Mouse (Mus musculus) cerebellum, postnatal 14 days (tissue): Measurements from ENCODE around the gene Pigt.

Source experiments
- DNase-seq, 2 experiments: peaks; one replicate each; pipeline ENCODE4 v3.0.0; 2021; ENCODE audit warnings: mixed read lengths in 2 of 2

Pigt gene

DNA sequence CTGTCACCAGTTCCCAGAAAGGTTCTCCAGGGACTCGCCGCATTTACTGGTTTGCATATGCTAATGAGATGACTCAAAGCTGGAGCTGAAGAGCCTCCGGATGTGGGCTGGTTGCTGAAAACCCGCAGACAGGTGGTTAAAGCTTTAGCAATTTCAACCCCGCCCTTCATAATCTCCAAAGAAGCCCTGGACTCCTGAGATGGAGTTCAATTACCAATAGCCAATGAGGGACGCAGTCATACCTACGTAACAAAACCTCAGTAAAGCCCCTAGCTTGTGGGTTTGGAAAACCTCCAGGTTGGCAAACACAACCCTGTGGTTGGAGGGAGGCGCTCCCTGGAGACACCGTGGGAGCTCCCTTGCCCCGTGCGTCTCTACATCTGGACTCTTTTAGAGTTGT, 24.5 kb downstream of the Pigt start:
- no peak for DNase-seq

DNA sequence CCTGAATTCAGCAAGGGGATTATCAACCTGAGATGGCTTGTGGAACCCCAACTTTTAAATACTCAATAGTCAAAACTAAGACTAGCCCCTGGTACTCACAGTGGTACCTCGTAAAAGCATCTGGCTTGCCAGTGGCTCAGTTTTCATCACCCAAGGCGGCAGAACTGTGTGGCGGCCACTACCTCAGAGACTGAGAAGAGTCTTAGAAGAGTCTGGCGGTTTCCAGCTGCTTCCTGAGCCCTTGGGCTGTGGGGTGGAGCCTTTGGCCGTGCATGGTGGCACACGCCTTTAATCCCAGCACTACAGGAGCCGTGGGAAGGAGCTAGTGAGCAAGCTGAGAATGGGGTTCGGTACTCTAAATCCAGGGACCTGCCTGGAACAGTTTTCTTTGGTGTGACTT, 25.0 kb downstream of the Pigt start:
- DNase-seq = no peak

DNA sequence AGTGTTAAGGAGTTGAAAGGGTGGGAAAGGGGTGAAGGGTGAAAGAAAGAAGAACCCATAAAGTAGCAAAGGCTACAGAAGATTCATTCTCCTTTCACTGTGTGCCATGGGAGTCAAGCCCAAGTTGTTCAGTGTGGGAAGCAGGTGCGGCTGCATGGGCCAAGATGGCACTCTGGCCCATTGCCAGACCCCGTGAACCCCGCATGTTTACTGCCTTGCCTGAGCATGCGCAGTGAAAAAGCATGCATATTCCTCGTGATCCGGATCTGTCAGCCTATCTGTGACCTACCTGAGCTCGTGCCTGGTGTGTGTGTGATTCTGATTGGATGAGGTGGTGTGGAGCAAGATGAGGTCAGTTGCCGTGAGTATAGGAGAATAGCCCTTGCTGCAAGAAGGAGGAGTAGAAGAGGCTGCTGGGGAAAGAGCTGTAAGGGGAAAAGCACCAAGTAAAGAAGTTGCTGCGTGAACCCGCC, 26.0 kb downstream of the Pigt start:
- peak; percentile 42 to 63 for DNase-seq

DNA sequence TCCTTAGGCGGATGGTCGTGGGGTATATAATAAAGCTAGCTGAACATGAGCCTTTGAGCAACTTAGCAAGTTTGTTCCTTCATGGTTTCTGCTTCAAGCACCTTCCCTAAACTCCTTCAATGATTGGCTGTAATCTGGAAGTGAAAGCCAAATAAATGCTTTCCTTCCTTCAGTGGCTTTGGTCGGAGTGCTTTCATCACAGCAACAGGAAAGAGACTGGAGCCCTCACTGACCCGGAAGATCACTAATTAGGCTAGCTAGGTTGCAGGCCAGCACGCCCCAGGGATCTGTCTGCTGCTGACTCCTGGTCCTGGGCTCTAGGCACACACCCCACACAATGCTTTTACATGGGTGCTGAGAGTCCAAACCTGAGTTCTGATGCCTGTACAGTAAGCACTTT, 31.2 kb downstream of the Pigt start:
- no peak for DNase-seq

DNA sequence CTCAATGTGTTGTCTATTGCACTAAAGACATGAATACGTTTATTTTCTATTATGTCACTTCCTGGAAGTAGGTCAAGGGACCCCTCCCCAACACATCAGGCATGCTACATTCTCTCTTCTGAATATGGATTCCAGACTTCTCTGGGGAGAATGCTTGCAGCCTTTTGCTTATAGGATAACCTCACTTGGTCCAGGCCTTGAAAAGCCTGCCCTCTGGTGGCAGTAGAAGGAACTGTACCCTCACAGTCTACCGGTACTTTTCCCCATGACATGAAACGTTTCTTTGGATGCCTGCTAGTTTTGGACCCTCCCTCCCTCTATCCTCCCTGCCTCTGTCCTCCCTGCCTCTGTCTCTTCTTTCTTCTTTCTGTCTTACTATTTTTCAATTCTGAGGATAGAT, 33.8 kb downstream of the Pigt start:
- DNase-seq = peak; percentile 87 to 90

DNA sequence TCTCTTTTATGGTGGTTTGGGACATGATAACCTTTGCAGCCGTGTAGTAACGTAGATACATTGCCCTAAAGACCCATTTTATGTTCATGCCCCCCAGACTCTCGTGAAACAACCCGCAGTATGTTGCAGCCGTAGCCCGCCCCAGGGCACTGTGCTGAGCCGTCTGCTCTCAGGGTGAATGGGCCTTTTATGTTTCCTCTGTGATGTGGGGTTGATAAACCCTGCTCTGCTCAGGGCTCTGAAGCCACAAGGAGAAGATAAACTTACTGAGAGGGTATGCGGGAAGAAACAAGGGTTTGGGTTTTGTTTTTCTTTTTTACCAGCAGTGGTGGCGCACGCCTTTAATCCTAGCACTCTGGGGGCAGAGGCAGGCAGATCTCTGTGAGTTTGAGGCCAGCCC, 37.0 kb downstream of the Pigt start:
- no peak for DNase-seq

DNA sequence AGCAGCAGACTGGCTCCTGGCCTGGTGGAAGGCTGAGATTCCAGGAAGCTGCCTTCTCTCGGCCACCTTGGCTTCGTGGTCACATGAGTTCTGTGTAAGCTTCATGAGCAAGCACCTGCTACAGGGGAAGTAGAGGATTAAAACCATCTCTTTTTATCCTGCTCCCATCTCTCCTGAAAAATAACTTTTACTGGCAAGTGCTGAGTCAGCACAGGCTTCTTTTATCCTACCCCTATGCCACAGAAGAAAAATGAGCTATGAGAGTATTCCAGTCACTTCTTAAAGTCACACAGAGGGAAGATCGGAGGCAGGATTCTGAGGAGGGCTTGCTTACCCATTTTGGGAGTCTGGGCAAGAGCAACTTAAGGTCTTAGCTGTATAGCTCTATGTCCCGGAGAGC, 39.7 kb downstream of the Pigt start:
- DNase-seq = no peak

DNA sequence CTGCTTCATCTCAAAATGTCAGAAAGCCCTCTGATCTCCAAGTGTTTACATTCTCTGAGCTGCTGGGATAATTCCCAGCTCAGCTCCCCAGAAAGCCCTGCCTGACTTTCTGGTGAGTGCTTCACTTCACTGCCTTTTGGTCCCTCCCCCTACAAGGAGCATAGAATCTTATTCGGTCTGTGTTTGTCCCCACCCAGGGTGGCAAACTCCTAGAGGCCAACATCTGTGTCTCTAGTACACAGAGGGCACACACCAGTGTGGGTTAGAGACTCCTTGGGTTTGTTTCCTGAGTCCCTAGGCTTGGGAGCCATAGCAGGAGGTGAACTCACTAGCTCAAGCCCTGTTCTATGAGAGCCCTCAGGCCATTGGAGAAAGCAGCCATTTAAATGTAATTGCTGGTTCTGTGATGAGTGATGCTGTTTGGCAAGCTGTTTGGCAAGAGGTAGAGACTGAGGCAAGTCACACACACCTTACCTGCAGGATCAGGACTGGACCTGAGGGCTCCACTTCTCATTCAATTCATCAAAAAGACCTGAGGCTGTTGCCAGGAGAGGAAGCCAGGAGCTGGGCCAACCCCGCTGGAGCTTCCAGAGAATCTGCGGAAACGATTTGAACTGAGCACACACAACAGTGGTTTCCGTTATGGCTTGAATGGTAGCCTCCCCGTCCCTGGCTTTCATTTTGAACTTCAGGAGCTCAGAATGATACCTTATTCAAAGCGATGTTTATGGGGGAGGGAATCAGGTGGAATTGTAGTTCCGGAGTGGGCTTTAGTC, 43.5 kb downstream of the Pigt start:
- DNase-seq = peak; percentile 32 to 40

DNA sequence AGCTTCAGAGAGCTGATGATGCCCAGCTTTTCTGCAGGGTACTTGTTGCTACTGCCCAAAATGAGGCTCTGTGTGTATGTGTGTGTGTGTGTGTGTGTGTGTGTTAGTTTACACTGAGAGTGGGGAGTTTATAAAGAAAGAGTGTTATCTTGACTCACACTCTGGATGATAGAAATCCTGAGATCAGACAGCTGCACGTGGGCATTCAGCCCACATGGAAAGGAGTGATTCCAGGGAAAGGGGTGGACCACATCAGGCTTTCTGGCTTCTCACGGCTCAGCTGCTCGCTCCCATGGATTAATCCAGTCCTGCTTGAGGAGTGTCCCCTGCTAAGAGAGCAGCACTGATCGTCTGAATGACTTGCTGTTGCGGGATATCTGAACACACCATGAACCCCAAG, 44.8 kb downstream of the Pigt start:
- DNase-seq = no peak

DNA sequence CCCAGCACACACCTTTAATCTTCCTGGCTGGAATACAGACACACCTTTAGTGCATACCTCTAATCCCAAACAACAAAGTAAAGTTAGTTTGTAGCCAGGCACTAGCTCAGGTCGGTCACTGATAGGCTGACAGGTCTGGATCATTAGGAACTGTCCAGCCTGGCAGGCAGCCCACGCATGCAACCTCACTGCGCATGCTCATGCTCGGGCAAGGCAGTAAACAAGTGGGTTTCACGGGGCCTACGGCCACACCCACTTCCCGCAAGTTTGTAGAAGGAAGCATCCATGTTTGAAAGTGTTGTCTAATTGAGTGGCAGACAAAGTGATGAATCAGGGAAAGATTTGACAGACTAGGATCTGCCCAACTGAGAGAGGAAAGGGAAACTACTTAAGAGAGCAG, 45.3 kb downstream of the Pigt start:
- DNase-seq = no peak

DNA sequence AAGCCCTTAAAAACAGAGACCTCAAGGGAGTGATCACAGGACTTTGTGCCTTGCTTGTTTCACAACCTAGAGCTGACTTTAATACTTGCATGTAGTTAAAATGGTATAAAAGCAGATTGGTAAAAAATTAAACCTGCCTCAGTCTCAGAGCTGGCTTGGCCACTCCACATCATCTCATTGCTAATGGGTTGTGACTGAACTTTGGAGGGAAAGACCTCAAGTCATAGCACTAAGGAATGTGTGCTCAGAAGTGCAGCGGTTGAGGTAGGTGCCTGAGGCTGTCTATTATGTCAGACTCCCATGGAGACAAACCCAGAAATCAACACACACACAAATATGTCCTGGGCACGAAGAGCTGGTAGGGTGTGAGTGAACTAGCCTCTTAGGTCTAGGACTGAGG, 46.4 kb downstream of the Pigt start:
- no peak for DNase-seq

DNA sequence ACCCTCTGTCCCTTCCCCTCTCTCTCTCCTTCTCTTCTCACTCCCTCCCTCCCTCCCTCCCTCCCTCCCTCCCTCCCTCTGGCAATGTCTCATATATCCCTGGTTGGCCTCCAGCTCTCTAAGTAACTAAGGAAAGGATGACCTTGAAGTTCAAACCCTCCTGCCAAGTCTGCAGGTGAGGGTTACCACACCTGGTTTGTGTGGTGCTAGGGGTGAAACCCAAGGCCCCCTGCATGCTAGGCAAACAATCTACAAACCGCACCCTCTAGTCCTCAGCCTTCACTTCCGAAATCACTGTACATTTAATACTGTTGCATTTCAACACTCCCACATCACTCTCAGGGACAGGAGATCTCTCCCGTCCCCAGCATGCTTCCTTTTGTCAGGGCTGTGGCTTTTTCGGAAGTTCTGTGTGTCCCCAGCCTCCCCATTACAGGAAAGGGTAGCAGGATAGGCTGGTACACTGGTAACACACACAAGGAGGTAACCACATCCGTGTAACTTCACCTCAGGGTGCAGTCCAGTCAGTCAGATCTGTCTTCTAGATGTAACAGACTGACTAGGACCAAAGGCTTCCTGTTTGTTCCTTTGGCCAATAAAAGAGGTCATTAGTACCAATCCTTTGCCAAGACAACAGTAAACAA, 47.3 kb downstream of the Pigt start:
- no peak for DNase-seq

DNA sequence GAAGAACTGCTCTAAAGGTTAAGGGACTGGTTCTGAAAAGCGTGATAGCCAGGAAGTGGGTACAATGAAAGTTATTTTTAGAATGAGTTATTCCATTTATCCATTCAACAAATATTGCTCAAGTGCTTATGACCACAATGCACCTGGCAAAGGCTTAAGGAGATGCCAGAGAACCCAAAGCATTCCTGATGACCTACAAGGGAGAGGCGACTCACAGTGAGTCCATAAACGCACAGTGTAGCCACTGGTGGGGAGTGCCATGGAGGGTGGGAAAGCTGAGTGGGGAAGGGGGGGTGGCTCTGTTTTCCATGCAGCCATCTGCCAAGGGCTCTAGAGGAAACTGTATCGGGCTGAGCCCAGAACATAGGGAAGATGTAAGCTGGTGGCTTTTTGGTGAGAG, 52.0 kb downstream of the Pigt start:
- DNase-seq = no peak

DNA sequence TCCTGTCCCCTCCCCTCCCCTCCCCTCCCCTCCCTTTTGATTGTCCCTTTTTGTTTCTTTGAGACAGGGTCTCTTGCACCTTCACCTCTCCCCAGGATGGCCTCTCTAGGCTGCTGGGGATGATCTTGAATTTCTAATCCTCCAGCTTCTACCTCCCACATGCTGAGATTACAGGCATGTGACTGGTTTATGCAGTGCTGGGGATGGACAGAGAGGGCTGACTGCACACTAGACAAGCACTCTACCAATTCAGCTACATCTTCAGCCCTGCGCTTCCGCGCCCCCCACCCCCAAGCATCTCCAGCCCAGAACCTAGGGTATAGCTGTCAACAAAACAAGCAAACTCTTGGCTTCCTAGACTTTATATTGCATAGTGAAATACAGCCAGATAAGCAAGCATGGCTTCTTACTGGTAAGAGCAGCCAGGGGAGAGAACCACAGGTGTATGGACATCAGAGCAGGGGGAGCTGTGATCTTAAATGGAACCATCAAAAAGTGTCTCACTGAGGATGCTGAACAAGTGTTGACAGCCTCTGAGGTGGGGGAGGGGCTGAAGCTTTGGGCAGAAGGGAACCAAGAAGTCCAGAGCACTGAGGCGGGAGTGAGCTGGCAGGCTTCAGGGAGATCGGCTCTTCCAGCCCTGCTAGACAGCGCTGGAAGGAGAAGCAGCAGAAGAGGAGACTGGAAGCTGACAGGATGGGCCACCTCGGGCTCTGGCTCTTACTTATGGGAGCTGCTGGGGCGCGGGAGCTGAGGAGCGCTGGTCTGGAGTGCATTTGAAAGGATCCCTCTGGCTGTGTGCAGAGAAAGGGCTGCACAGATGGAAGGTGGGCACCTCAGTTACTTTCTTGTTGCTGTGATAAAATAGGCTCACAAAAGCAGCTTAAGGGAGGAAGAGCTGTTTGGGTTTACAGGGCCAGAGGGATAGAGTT, 52.9 kb downstream of the Pigt start:
- DNase-seq = peak in 1 of 2 experiments; percentile 45

DNA sequence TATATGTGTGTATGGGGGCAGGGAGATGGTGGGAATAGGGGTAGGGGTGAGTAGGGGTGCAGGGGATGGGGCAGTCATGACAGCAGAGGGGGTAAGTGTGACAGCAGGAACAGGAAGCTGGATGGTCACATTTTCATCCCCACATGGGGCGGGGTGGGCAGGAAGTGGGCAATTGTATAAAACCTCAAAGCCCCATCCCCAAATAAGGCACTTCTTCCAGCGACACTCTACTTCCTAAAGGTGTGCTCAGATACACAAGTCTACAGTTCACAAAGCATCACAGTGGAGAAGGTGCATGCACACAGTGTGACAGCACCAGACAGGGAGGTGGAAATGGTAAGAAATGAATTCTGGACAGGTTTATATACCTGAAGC, 53.6 kb downstream of the Pigt start:
- DNase-seq = no peak

DNA sequence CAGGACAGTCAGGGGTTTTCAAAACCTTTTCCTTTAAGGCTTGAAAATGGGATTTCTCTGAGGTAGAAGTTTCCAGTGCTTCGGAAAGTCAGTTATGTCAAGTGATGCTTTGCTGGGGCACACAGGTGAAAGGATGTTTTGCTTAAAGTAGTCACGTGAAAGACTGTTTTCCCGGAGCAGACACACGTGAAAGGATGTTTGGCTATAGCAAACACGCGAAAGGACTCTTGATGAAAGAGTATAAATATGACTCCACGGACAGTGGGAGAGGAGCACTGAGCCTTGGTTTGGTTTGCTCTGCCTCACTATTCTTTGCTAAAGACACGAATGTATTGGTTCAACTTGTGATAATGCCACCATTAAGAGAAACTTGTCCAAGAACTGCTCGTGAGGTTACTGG, 54.2 kb downstream of the Pigt start:
- DNase-seq = no peak
